Mouse (Mus musculus) liver, embryonic 13.5 days (tissue): ENCODE results near the gene Dnajc24. TPM values are rescaled to one million over a fixed set of nuclear protein-coding genes. Genes with fewer than 3 reads are reported as not detected.

Experiments used
- ATAC-seq: fragments of 200-750 bp; cut with Nextera tagmentation; 2 replicates; pipeline ENCODE4 v1.8.0; 2017; ENCODE audit warnings: low read depth, mild to moderate bottlenecking, moderate number of reproducible peaks, moderate library complexity
- DNase-seq: peaks from one replicate; pipeline ENCODE4 v3.0.0; 2022
- H3K27ac ChIP-seq: fragments of 300-500 bp; sonication (generic); 2 replicates; pipeline ENCODE4 v1.5.1; 2015; ENCODE audit warnings: moderate library complexity, mild to moderate bottlenecking, inconsistent platforms
- H3K27me3 ChIP-seq: fragments of 300-500 bp; sonication (generic); 2 replicates; pipeline ENCODE4 v1.6.1; 2015; ENCODE audit warnings: mild to moderate bottlenecking, inconsistent platforms
- H3K36me3 ChIP-seq: fragments of 300-500 bp; sonication (generic); 2 replicates; pipeline ENCODE4 v1.6.1; 2015; ENCODE audit warnings: mild to moderate bottlenecking, inconsistent platforms
- H3K4me1 ChIP-seq: fragments of 300-500 bp; sonication (generic); replicated peaks from 2 replicates; pipeline ENCODE4 v1.6.1; 2015; ENCODE audit warnings: inconsistent platforms
- H3K4me2 ChIP-seq: fragments of 300-500 bp; sonication (generic); 2 replicates; pipeline ENCODE4 v1.6.1; 2015; ENCODE audit warnings: inconsistent platforms, mild to moderate bottlenecking, moderate library complexity
- H3K4me3 ChIP-seq: fragments of 300-500 bp; sonication (generic); replicated peaks from 2 replicates; pipeline ENCODE4 v1.5.1; 2015; ENCODE audit warnings: mild to moderate bottlenecking, inconsistent platforms
- H3K9ac ChIP-seq: fragments of 300-500 bp; sonication (generic); 2 replicates; pipeline ENCODE4 v1.6.1; 2015; ENCODE audit warnings: mild to moderate bottlenecking, inconsistent platforms
- H3K9me3 ChIP-seq: fragments of 300-500 bp; sonication (generic); replicated peaks from 2 replicates; pipeline ENCODE4 v1.6.1; 2016; ENCODE audit warnings: inconsistent platforms
- WGBS: fragments of 180-500 bp; shearing (Covaris S2); methylation state at CpG from one replicate; pipeline ENCODE4 v1.1.7; 2015; ENCODE audit not compliant: insufficient replicate concordance; 5-methylcytosine and 5-hydroxymethylcytosine counted together
- microRNA-seq: library from miRNA; unstranded; fragments of <30 nt; microRNA quantifications from one replicate; pipeline ENCODE4, GENCODE M21; 2016
- polyA plus RNA-seq: library from polyadenylated mRNA; unstranded; fragments of >200 nt; fragmentation: Nextera tagmentation; extraction: Ambion mirVana; gene quantifications from 2 replicates; pipeline ENCODE4 v1.2.1, GENCODE M21; 2015

The Dnajc24 gene
- polyA plus RNA-seq, 1 experiment from 2014 or later: 21.3 TPM

- Histone ChIP-seq H3K4me1 (no peaks in the 10 kb centered on the region), H3K27ac (no peak overlapping the region), H3K4me2 (no peak overlapping the region), H3K27me3 (no peaks in the 10 kb centered on the region), H3K9ac (no peak overlapping the region), H3K36me3 (peaks cover 12% of the 10 kb centered on the region), H3K9me3 (no peaks in the 10 kb centered on the region), H3K4me3 (no peak overlapping the region)
- no peak for ATAC-seq
- no peak for DNase-seq
- 79% methylated on average over 1 of the region's 1 CpGs for WGBS
Measured at GRCm38 (mm10) chr2:105963447-105963846, 39.9 kb downstream of the Dnajc24 start.

- Histone ChIP-seq H3K9ac (no peak overlapping the region), H3K4me3 (no peak overlapping the region), H3K4me2 (no peak overlapping the region), H3K4me1 (peaks cover 8% of the 10 kb centered on the region), H3K9me3 (no peaks in the 10 kb centered on the region), H3K27ac (no peak overlapping the region), H3K27me3 (no peaks in the 10 kb centered on the region), H3K36me3 (0 out of 2 replicates have a peak, but pooled peaks cover 4% of the 10 kb centered on the region)
- WGBS: 38% methylated on average over 4 of the region's 4 CpGs
- no peak for DNase-seq
- peak; percentile 54; the same call in 1 of the 2 replicates for ATAC-seq
Measured at GRCm38 (mm10) chr2:105953862-105954261, 49.5 kb downstream of the Dnajc24 start.

- Histone ChIP-seq H3K4me3 (no peak overlapping the region), H3K36me3 (no peaks in the 10 kb centered on the region), H3K27ac (no peak overlapping the region), H3K9ac (no peak overlapping the region), H3K27me3 (no peaks in the 10 kb centered on the region), H3K4me1 (peaks cover 8% of the 10 kb centered on the region), H3K9me3 (no peaks in the 10 kb centered on the region), H3K4me2 (no peak overlapping the region)
- ATAC-seq: no peak
- 77% methylated on average over 1 of the region's 1 CpGs for WGBS
- DNase-seq: no peak
Measured at GRCm38 (mm10) chr2:105951350-105951940, 51.9 kb downstream of the Dnajc24 start.

GRCm38 (mm10) chr2:105950131-105950530 is 53.2 kb downstream of the Dnajc24 start:
- WGBS: 88% methylated on average over 2 of the region's 2 CpGs
- no peak overlapping the region for H3K27ac ChIP-seq
- H3K4me1 ChIP-seq: peaks cover 8% of the 10 kb centered on the region
- DNase-seq (no peak), ATAC-seq (no peak)
- H3K27me3 ChIP-seq: no peaks in the 10 kb centered on the region
- no peaks in the 10 kb centered on the region for H3K9me3 ChIP-seq
- no peaks in the 10 kb centered on the region for H3K36me3 ChIP-seq
- H3K4me3 ChIP-seq: no peak overlapping the region
- H3K4me2 ChIP-seq: no peak overlapping the region
- H3K9ac ChIP-seq: no peak overlapping the region

- no peak overlapping the region for H3K9ac ChIP-seq
- no peaks in the 10 kb centered on the region for H3K36me3 ChIP-seq
- no peak overlapping the region for H3K4me3 ChIP-seq
- no peak for ATAC-seq
- H3K4me1 ChIP-seq: no peaks in the 10 kb centered on the region
- no peak for DNase-seq
- H3K4me2 ChIP-seq: no peak overlapping the region
- no peaks in the 10 kb centered on the region for H3K27me3 ChIP-seq
- no peaks in the 10 kb centered on the region for H3K9me3 ChIP-seq
- H3K27ac ChIP-seq: no peak overlapping the region
- WGBS: 79% methylated on average over 5 of the region's 5 CpGs
Measured at GRCm38 (mm10) chr2:105917623-105918346, 85.6 kb downstream of the Dnajc24 start.

Small RNA genes lying within 50 kb of the gene (microRNA-seq; reads per million reads assigned to microRNA genes)
- gene Gm22002: not detected

Other genes with a start within 250 kb of the Dnajc24 start
- gene Elp4, start 99.0 kb downstream of the Dnajc24 start, polyA plus RNA-seq: 19.7 and 23.3 TPM in 2 replicates
- gene Immp1l, start 98.9 kb downstream of the Dnajc24 start, polyA plus RNA-seq: 80.5 and 84.1 TPM in 2 replicates